Mouse (Mus musculus): ENCODE results near the gene Acot6. TPM values are rescaled to one million over a fixed set of nuclear protein-coding genes. Genes with fewer than 3 reads are reported as not detected.

The Acot6 gene
- total and polyA plus RNA-seq, 2 experiments from 2014 or later, result 1.6 to 6.8 TPM

GRCm38 (mm10) chr12:84113676-84114075 is 13.2 kb downstream of the Acot6 start:
- H3K4me2 ChIP-seq (ENCODE audit: low read depth, low read length), result peak overlapping the region; percentile 83
- H3K4me3 ChIP-seq (ENCODE audit: low read length), result peak overlapping the region; percentile 91
- H3K9ac ChIP-seq (replicated peaks; ENCODE audit: low read length), result no peak overlapping the region
- H3K27me3 ChIP-seq (ENCODE audit: insufficient read depth, low read length), result no peaks in the 10 kb centered on the region
- no peak overlapping the region for H3K27ac ChIP-seq
- no peaks in the 10 kb centered on the region for H3K9me3 ChIP-seq (ENCODE audit: low read length)
- ATAC-seq (no peak), DNase-seq (ENCODE audit: low spot score) (no peak)
- peaks cover 5% of the 10 kb centered on the region; the same call in 1 of the 2 replicates for H3K4me1 ChIP-seq (ENCODE audit: insufficient read depth, low read length)
- TF ChIP-seq CTCF (IDR thresholded peaks at IDR 0.05; ENCODE audit: low read depth), result no peak
- 45% methylated on average over 6 of the region's 6 CpGs for WGBS
- H3K36me3 ChIP-seq (ENCODE audit: insufficient read depth, low read length), result no peaks in the 10 kb centered on the region

GRCm38 (mm10) chr12:84114153-84114994 is 13.9 kb downstream of the Acot6 start, which contains the start of gene Dnal1:
Dnal1 (plus strand) TSS chr12:84114366.
- no peaks in the 10 kb centered on the region for H3K9me3 ChIP-seq (ENCODE audit: low read length)
- H3K4me2 ChIP-seq (ENCODE audit: low read depth, low read length), result peak within 1 kb of the TSS; percentile 83
- TF ChIP-seq CTCF (IDR thresholded peaks at IDR 0.05; ENCODE audit: low read depth), result peak; percentile 22; the same call in 1 of the 2 replicates
- WGBS, result 3% methylated on average over 30 of the region's 35 CpGs
- H3K9ac ChIP-seq (replicated peaks; ENCODE audit: low read length), result peak within 1 kb of the TSS; percentile 68
- peaks cover 5% of the 10 kb centered on the region; the same call in 1 of the 2 replicates for H3K4me1 ChIP-seq (ENCODE audit: insufficient read depth, low read length)
- ATAC-seq, result peak; percentile 98
- H3K4me3 ChIP-seq (ENCODE audit: low read length), result peak within 1 kb of the TSS; percentile 91
- DNase-seq (ENCODE audit: low spot score), result peak; percentile 96
- H3K27ac ChIP-seq, result peak within 1 kb of the TSS; percentile 67; the same call in 1 of the 2 replicates
- no peaks in the 10 kb centered on the region for H3K36me3 ChIP-seq (ENCODE audit: insufficient read depth, low read length)
- no peaks in the 10 kb centered on the region for H3K27me3 ChIP-seq (ENCODE audit: insufficient read depth, low read length)

GRCm38 (mm10) chr12:84119584-84119983 is 19.1 kb downstream of the Acot6 start:
- no peaks in the 10 kb centered on the region for H3K9me3 ChIP-seq (ENCODE audit: low read length)
- no peak overlapping the region for H3K27ac ChIP-seq
- H3K27me3 ChIP-seq (ENCODE audit: insufficient read depth, low read length), result no peaks in the 10 kb centered on the region
- 95% methylated on average over 5 of the region's 5 CpGs for WGBS
- no peak overlapping the region for H3K9ac ChIP-seq (replicated peaks; ENCODE audit: low read length)
- no peaks in the 10 kb centered on the region for H3K36me3 ChIP-seq (ENCODE audit: insufficient read depth, low read length)
- TF ChIP-seq CTCF (IDR thresholded peaks at IDR 0.05; ENCODE audit: low read depth), result no peak
- DNase-seq (ENCODE audit: low spot score) (no peak), ATAC-seq (no peak)
- no peak overlapping the region for H3K4me3 ChIP-seq (ENCODE audit: low read length)
- H3K4me1 ChIP-seq (ENCODE audit: insufficient read depth, low read length), result peaks cover 5% of the 10 kb centered on the region; the same call in 1 of the 2 replicates
- no peak overlapping the region for H3K4me2 ChIP-seq (ENCODE audit: low read depth, low read length)

GRCm38 (mm10) chr12:84125892-84126291 is 25.4 kb downstream of the Acot6 start:
- Histone ChIP-seq H3K9ac (replicated peaks; ENCODE audit: low read length) (no peak overlapping the region), H3K27ac (no peak overlapping the region), H3K27me3 (ENCODE audit: insufficient read depth, low read length) (no peaks in the 10 kb centered on the region), H3K4me3 (ENCODE audit: low read length) (no peak overlapping the region), H3K36me3 (ENCODE audit: insufficient read depth, low read length) (peaks cover 13% of the 10 kb centered on the region), H3K4me2 (ENCODE audit: low read depth, low read length) (no peak overlapping the region), H3K4me1 (ENCODE audit: insufficient read depth, low read length) (no peaks in the 10 kb centered on the region), H3K9me3 (ENCODE audit: low read length) (no peaks in the 10 kb centered on the region)
- ATAC-seq, result no peak
- WGBS, result 79% methylated on average over 12 of the region's 12 CpGs
- no peak for TF ChIP-seq CTCF (IDR thresholded peaks at IDR 0.05; ENCODE audit: low read depth)
- no peak for DNase-seq (ENCODE audit: low spot score)

- Histone ChIP-seq H3K9ac (replicated peaks; ENCODE audit: low read length) (no peak overlapping the region), H3K9me3 (ENCODE audit: low read length) (no peaks in the 10 kb centered on the region), H3K27ac (no peak overlapping the region), H3K36me3 (ENCODE audit: insufficient read depth, low read length) (peaks cover 13% of the 10 kb centered on the region), H3K4me1 (ENCODE audit: insufficient read depth, low read length) (no peaks in the 10 kb centered on the region), H3K4me3 (ENCODE audit: low read length) (no peak overlapping the region), H3K4me2 (ENCODE audit: low read depth, low read length) (no peak overlapping the region), H3K27me3 (ENCODE audit: insufficient read depth, low read length) (no peaks in the 10 kb centered on the region)
- 79% methylated on average over 2 of the region's 2 CpGs for WGBS
- ATAC-seq, result no peak
- TF ChIP-seq CTCF (IDR thresholded peaks at IDR 0.05; ENCODE audit: low read depth), result no peak
- DNase-seq (ENCODE audit: low spot score), result no peak
These were observed 26.4 kb downstream of the Acot6 start for GRCm38 (mm10) chr12:84126899-84127298.

GRCm38 (mm10) chr12:84128576-84128975 is 28.1 kb downstream of the Acot6 start:
- Histone ChIP-seq H3K27ac (no peak overlapping the region), H3K9me3 (ENCODE audit: low read length) (no peaks in the 10 kb centered on the region), H3K4me3 (ENCODE audit: low read length) (no peak overlapping the region), H3K36me3 (ENCODE audit: insufficient read depth, low read length) (peaks cover 13% of the 10 kb centered on the region), H3K27me3 (ENCODE audit: insufficient read depth, low read length) (no peaks in the 10 kb centered on the region), H3K4me2 (ENCODE audit: low read depth, low read length) (no peak overlapping the region), H3K9ac (replicated peaks; ENCODE audit: low read length) (no peak overlapping the region), H3K4me1 (ENCODE audit: insufficient read depth, low read length) (no peaks in the 10 kb centered on the region)
- no peak for TF ChIP-seq CTCF (IDR thresholded peaks at IDR 0.05; ENCODE audit: low read depth)
- 77% methylated on average over 6 of the region's 6 CpGs for WGBS
- no peak for DNase-seq (ENCODE audit: low spot score)
- ATAC-seq, result no peak

GRCm38 (mm10) chr12:84129931-84130330 is 29.5 kb downstream of the Acot6 start:
- H3K9ac ChIP-seq (replicated peaks; ENCODE audit: low read length), result no peak overlapping the region
- no peak overlapping the region for H3K4me3 ChIP-seq (ENCODE audit: low read length)
- no peaks in the 10 kb centered on the region for H3K9me3 ChIP-seq (ENCODE audit: low read length)
- DNase-seq (ENCODE audit: low spot score), result no peak
- no peaks in the 10 kb centered on the region for H3K27me3 ChIP-seq (ENCODE audit: insufficient read depth, low read length)
- H3K36me3 ChIP-seq (ENCODE audit: insufficient read depth, low read length), result peaks cover 13% of the 10 kb centered on the region
- no peak for ATAC-seq
- H3K4me2 ChIP-seq (ENCODE audit: low read depth, low read length), result no peak overlapping the region
- 94% methylated on average over 8 of the region's 8 CpGs for WGBS
- no peak overlapping the region for H3K27ac ChIP-seq
- TF ChIP-seq CTCF (IDR thresholded peaks at IDR 0.05; ENCODE audit: low read depth), result no peak
- H3K4me1 ChIP-seq (ENCODE audit: insufficient read depth, low read length), result no peaks in the 10 kb centered on the region
